Mouse (Mus musculus) cerebellum, adult 2 months (tissue): ENCODE measurements around the gene Chrm1. TPM values are rescaled to one million over a fixed set of nuclear protein-coding genes. Genes with fewer than 3 reads are reported as not detected.

Experiments used
- DNase-seq, 2 experiments: peaks; one replicate each; pipeline ENCODE4 v3.0.0; 2021
- H3K27ac ChIP-seq: fragments of 200-500 bp; 2 replicates; pipeline ENCODE4 v1.5.1; 2012; ENCODE audit warnings: low read length, control low read depth, inconsistent platforms; ENCODE audit not compliant: insufficient read depth
- H3K27me3 ChIP-seq: fragments of 200-500 bp; 2 replicates; pipeline ENCODE4 v1.6.1; 2012; ENCODE audit warnings: inconsistent platforms, mild to moderate bottlenecking, low read length, moderate library complexity; ENCODE audit not compliant: control insufficient read depth, insufficient read depth
- H3K4me1 ChIP-seq: fragments of 200-500 bp; 2 replicates; pipeline ENCODE4 v1.6.1; 2011; ENCODE audit warnings: low read length; ENCODE audit not compliant: control insufficient read depth, insufficient read depth
- H3K4me3 ChIP-seq: fragments of 200-500 bp; replicated peaks from 2 replicates; pipeline ENCODE3; 2011; ENCODE audit warnings: mild to moderate bottlenecking, low read depth, low read length, control low read depth; ENCODE audit not compliant: insufficient read depth
- CTCF ChIP-seq: fragments of 200-500 bp; IDR thresholded peaks from 2 replicates; pipeline ENCODE4 v1.5.1; 2011; ENCODE audit warnings: low read depth, mild to moderate bottlenecking, control low read depth, low read length, moderate library complexity, borderline replicate concordance; ENCODE audit not compliant: insufficient read depth
- POLR2A ChIP-seq: fragments of 200-500 bp; IDR thresholded peaks from 2 replicates; pipeline ENCODE4 v1.6.1; 2011; ENCODE audit warnings: low read length, control low read depth, borderline replicate concordance; ENCODE audit not compliant: insufficient read depth
- WGBS: fragments of 180-500 bp; shearing (Covaris S2); methylation state at CpG from one replicate; pipeline ENCODE4 v1.1.7; 2018; 5-methylcytosine and 5-hydroxymethylcytosine counted together
- polyA plus RNA-seq: library from polyadenylated mRNA; depleted of rRNA; stranded (reverse); fragments of >200 nt; gene quantifications from 2 replicates; pipeline ENCODE4 v1.2.3, GENCODE M21; 2012

The Chrm1 gene
- polyA plus RNA-seq, 1 experiment = 0.88 TPM

GRCm38 (mm10) chr19:8706132-8706667 is 42.6 kb downstream of the Chrm1 start:
- 78% methylated on average over 7 of the region's 7 CpGs for WGBS
- TF ChIP-seq CTCF (no peak), POLR2A (no peak)
- Histone ChIP-seq H3K27me3 (no peaks in the 10 kb centered on the region), H3K4me1 (no peaks in the 10 kb centered on the region), H3K27ac (no peak overlapping the region), H3K4me3 (no peak overlapping the region)
- no peak for DNase-seq

DNA sequence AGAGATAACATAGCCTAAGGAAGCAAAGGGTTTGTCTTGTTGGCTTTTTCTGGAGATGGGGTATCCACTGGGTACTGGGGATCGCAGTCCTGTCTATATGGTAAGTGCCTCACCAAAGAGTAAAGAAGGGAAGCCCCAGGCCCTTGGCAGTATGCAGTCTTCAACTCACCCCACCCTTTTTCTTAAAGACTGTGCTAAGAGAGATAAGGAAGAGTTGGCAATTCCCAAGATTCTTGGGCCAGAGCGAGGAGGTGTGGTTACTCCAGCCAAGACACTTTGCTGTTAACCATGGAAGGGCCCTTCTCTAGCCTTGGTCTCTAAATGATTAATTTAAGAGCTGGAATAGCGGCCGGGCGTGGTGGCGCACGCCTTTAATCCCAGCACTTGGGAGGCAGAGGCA is 43.3 kb downstream of the Chrm1 start:
- TF ChIP-seq POLR2A = no peak
- TF ChIP-seq CTCF = no peak

GRCm38 (mm10) chr19:8708954-8709353 is 45.4 kb downstream of the Chrm1 start:
- peaks cover under 1% of the 10 kb centered on the region; the same call in 1 of the 2 replicates for H3K4me1 ChIP-seq
- H3K27ac ChIP-seq = no peak overlapping the region
- H3K27me3 ChIP-seq = no peaks in the 10 kb centered on the region
- TF ChIP-seq CTCF (no peak), POLR2A (no peak)
- no peak overlapping the region for H3K4me3 ChIP-seq
- no peak for DNase-seq
- 90% methylated on average over 8 of the region's 8 CpGs for WGBS

More for the DNA sequence above, 43.3 kb downstream of the Chrm1 start:
- Histone ChIP-seq H3K4me1 (no peaks in the 10 kb centered on the region), H3K4me3 (no peak overlapping the region), H3K27ac (no peak overlapping the region), H3K27me3 (no peaks in the 10 kb centered on the region)
- no peak for DNase-seq
- 97% methylated on average over 7 of the region's 7 CpGs for WGBS

GRCm38 (mm10) chr19:8710057-8710456 is 46.5 kb downstream of the Chrm1 start:
- Histone ChIP-seq H3K27ac (no peak overlapping the region), H3K4me1 (peaks cover 3% of the 10 kb centered on the region; the same call in 1 of the 2 replicates), H3K4me3 (no peak overlapping the region), H3K27me3 (no peaks in the 10 kb centered on the region)
- no peak for DNase-seq
- no peak for TF ChIP-seq CTCF
- TF ChIP-seq POLR2A = no peak
- WGBS = 89% methylated on average over 2 of the region's 2 CpGs

DNA sequence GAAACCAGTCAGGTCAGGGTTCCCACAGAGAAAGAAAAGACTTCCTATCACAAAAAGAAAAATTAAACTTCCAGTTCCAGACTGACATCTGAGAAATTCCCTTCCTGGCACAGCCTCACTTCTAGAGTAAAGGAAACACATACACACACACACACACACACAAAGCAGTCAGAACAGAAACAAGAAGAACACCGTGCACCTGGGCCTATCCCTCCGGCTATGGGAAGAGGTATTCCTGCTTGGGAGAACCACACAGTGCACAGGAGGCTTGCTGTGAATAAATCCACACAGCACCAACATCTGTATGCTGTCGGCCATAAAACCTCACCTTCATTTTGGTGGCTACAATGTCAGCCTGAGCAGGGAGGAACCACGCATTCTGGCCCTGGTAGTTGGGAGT is 47.9 kb downstream of the Chrm1 start:
- 58% methylated on average over 4 of the region's 4 CpGs for WGBS
- DNase-seq = no peak
- Histone ChIP-seq H3K27me3 (no peaks in the 10 kb centered on the region), H3K4me3 (no peak overlapping the region), H3K4me1 (peaks cover 9% of the 10 kb centered on the region; the same call in 1 of the 2 replicates), H3K27ac (no peak overlapping the region)
- TF ChIP-seq POLR2A (no peak), CTCF (no peak)

DNA sequence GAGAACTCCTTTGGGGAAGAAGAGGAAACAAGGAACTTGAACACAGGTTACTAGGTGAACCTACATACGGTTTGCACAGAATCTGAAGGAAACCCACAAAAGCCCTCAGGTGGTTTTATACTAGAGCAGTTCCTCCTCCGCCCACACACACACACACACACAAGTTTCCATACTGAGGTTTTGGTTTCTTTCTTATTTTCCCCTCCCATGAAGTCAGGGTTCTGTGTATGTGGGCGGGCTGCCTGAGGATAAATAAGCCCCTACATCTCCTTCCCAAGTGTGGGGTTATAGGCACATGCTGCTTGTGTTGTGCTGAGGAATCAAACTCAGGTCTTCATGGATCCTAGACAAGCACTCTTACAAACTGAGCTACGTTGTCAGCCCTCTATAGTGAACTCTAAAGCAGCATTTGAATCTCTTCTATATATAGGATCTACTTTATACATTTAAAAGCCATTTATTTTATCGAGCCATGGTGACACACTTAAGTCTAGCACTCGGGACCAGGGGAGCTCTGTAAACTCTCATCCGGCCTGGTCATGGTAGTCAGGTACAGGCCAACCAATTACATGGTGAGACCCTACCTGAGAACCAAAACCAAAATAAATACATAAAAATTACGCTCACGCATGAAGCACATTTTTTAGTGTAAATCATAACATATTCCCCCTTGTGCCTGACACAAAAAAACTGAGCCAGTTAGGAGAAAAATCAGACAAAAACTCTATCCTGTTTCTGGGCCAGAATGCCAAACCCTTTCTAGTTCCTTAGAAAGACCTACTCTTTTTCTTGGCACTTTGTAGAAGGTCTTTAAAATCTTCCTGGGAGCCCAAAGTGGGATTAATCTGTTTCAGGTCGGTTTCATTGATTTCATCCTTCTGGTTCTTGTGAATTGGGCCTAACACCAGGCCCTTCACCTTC is 48.6 kb downstream of the Chrm1 start:
- H3K27me3 ChIP-seq = no peaks in the 10 kb centered on the region
- WGBS = 58% methylated on average over 10 of the region's 10 CpGs
- no peak for TF ChIP-seq POLR2A
- no peak for TF ChIP-seq CTCF
- H3K4me3 ChIP-seq = peak overlapping the region; percentile 24
- H3K27ac ChIP-seq = no peak overlapping the region
- peaks cover 12% of the 10 kb centered on the region; the same call in 1 of the 2 replicates for H3K4me1 ChIP-seq
- DNase-seq = no peak

DNA sequence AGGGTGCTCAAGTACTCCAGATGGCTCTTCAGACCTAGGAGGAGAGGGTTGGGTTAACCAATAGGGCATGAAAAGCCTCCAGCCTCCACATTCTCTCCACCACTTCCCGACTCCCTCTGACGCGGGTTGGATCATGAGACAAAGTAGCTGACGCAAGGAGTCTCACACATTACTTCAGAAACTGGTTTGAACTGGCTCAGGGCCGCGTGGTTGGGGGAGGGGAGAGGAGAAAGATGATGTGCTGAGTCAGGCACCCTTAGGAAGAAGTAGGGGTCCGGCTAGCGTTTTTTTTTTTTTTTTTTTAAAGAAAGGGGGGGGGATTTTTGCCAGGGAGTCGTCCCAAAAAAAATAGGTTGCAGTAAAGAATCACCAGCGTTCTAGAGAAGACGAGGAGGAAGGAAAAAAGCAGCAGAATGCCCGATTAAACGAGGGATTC is 49.3 kb downstream of the Chrm1 start:
- no peak for TF ChIP-seq POLR2A
- no peak for TF ChIP-seq CTCF
- 4% methylated on average over 13 of the region's 13 CpGs for WGBS
- H3K27me3 ChIP-seq = no peaks in the 10 kb centered on the region
- H3K4me1 ChIP-seq = peaks cover 12% of the 10 kb centered on the region; the same call in 1 of the 2 replicates
- peak; percentile 40 to 46 for DNase-seq
- no peak overlapping the region for H3K27ac ChIP-seq
- peak overlapping the region; percentile 74 for H3K4me3 ChIP-seq
